10 mouse cellular contexts compared by ENCODE assay signal in genomic region chr2:18937611-18938010, GRCm38 (mm10).
DNase-seq lines count a peak whose midpoint lies in the region; ATAC-seq lines count a peak whose summit lies in the region.
"Had no signal": no experiment of that assay in that cellular context is flagged by ENCODE, and none has a peak within 500 bp of the region (broad histone marks: within the 10 kb centered on the region; RNA-seq: fewer than 3 reads in every experiment).

No protein-coding gene starts in this region.

- no peak overlapping the region for H3K4me3 ChIP-seq in forebrain, embryonic 15.5 days
- H3K4me3 ChIP-seq in forebrain, embryonic 10.5 days = no peak overlapping the region
- H3K4me3 ChIP-seq in intestine, embryonic 15.5 days (replicated peaks) = no peak overlapping the region

- H3K27ac ChIP-seq in forebrain, embryonic 15.5 days (replicated peaks) = no peak overlapping the region
- no peak overlapping the region for H3K27ac ChIP-seq in forebrain, embryonic 10.5 days
- 0 out of 2 replicates have a peak overlapping the region, but pooled peaks have one; percentile 33 for H3K27ac ChIP-seq in intestine, embryonic 15.5 days

- no peak overlapping the region for H3K4me2 ChIP-seq in forebrain, embryonic 15.5 days (replicated peaks)
- H3K4me2 ChIP-seq in intestine, embryonic 15.5 days (replicated peaks) = no peak overlapping the region

- 0 out of 2 replicates have a peak, but pooled peaks have one; percentile 29 for ATAC-seq in forebrain, embryonic 15.5 days (replicated peaks)
- 0 out of 2 replicates have a peak, but pooled peaks have one; percentile 34 for ATAC-seq in intestine, embryonic 15.5 days
- ATAC-seq in neutrophil, adult 5-6 weeks (ENCODE audit: extremely low read depth, insufficient number of reproducible peaks, low FRiP score, poor library complexity, severe bottlenecking) = peak; percentile 17; the same call in 1 of the 2 replicates

- no peak for DNase-seq in forebrain, embryonic 10.5 days (ENCODE audit: extremely low spot score, low spot score)
- peak; percentile 43 for DNase-seq in layer of hippocampus, adult 9-11 months
- no peak for DNase-seq in layer of hippocampus, postnatal 14 days (ENCODE audit: low spot score in 2 of 2)
- DNase-seq in cerebellum, adult 9-10 months = no peak
- DNase-seq in left cerebral cortex, adult 9 months (ENCODE audit: low spot score in 2 of 2) = no peak
- DNase-seq: cerebellum, adult 18-20 months; retina, postnatal 1 day had no signal

- no peaks in the 10 kb centered on the region for H3K36me3 ChIP-seq in forebrain, embryonic 15.5 days
- no peaks in the 10 kb centered on the region for H3K36me3 ChIP-seq in forebrain, embryonic 10.5 days (replicated peaks)
- H3K36me3 ChIP-seq in intestine, embryonic 15.5 days = no peaks in the 10 kb centered on the region

- WGBS in forebrain, embryonic 15.5 days = 74% methylated on average over 2 of the region's 2 CpGs
- 73% methylated on average over 2 of the region's 2 CpGs for WGBS in forebrain, embryonic 10.5 days
- WGBS in intestine, embryonic 15.5 days = 39% methylated on average over 2 of the region's 2 CpGs

- H3K27me3 ChIP-seq in forebrain, embryonic 15.5 days = no peaks in the 10 kb centered on the region
- H3K27me3 ChIP-seq in forebrain, embryonic 10.5 days (ENCODE audit: poor library complexity, severe bottlenecking) = peaks cover 21% of the 10 kb centered on the region
- no peaks in the 10 kb centered on the region for H3K27me3 ChIP-seq in intestine, embryonic 15.5 days (replicated peaks)

- no peaks in the 10 kb centered on the region for H3K9me3 ChIP-seq in forebrain, embryonic 15.5 days
- H3K9me3 ChIP-seq in forebrain, embryonic 10.5 days = no peaks in the 10 kb centered on the region
- H3K9me3 ChIP-seq in intestine, embryonic 15.5 days = no peaks in the 10 kb centered on the region

- no peak overlapping the region for H3K9ac ChIP-seq in forebrain, embryonic 15.5 days (replicated peaks)
- H3K9ac ChIP-seq in intestine, embryonic 15.5 days = no peak overlapping the region

- H3K4me1 ChIP-seq in forebrain, embryonic 15.5 days = peaks cover 6% of the 10 kb centered on the region; the same call in 1 of the 2 replicates
- peaks cover 60% of the 10 kb centered on the region for H3K4me1 ChIP-seq in forebrain, embryonic 10.5 days
- peaks cover 21% of the 10 kb centered on the region for H3K4me1 ChIP-seq in intestine, embryonic 15.5 days (replicated peaks)
